Mouse (Mus musculus): ENCODE results near the gene Polg2. TPM values are rescaled to one million over a fixed set of nuclear protein-coding genes. Genes with fewer than 3 reads are reported as not detected.
"Not testable (repeated sequence)": the region's sequence is repeated elsewhere in the genome, so short reads cannot be mapped to it uniquely, and the experiment has no call there.

Polg2 gene
- polyA plus RNA-seq, 1 experiment from 2014 or later, result 10.1 TPM

DNA sequence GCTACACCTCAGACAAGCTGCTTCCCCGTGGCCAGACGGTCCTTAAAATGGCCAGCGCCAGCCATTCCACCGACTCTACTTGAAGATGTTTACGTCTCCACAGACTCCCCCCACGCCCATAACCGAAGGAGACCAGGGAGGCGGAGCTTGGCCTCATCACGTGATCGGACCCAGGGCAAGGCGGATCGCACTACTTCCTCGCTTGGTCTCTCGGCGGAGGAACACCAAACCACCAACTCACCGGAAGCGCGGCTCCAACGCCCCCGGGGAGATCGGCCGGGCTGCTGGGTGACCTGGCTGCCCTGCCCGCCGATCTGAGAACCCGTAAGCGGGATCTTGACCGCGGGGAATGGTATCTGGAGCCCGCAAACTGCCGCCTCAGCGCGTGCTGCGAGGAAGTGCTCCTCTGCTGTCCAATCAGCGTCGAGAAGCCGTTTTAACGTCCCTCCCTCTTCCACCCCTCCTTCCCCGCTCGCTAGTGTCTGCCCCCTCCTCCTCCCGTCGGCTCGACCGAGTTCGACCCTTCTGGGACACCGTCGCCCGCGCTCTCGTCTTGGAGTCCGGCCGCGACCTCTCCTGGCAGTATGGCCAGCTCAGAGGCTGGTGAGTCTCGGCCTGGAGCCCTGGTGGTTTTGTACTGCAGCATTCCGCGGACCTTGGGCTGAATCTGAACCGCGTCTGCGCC is 9.6 kb upstream of the Polg2 start, which contains the start of the genes Ddx5 and Cep95:
Ddx5 (minus strand) TSS at position 411 of the 685 bp plus-strand sequence.
Cep95 (plus strand) TSS at position 478 of the 685 bp plus-strand sequence.
- whole genome bisulfite sequencing, result under 1% methylated on average over 57 of the region's 58 CpGs
- H3K4me2 ChIP-seq, result peak within 1 kb of the TSS; percentile 69
- H3K4me1 ChIP-seq, result peaks cover 24% of the 10 kb centered on the region
- no peaks in the 10 kb centered on the region for H3K9me3 ChIP-seq
- peak within 1 kb of the TSS; percentile 71 for H3K4me3 ChIP-seq
- H3K36me3 ChIP-seq, result peaks cover 36% of the 10 kb centered on the region
- peak within 1 kb of the TSS; percentile 99 for H3K27ac ChIP-seq
- ATAC-seq (ENCODE audit: borderline replicate concordance, extremely low read depth, low FRiP score, low TSS enrichment), result peak; percentile 92
- no peaks in the 10 kb centered on the region for H3K27me3 ChIP-seq
- H3K9ac ChIP-seq, result peak within 1 kb of the TSS; percentile 92

- H3K27me3 ChIP-seq, result no peaks in the 10 kb centered on the region
- peak overlapping the region; percentile 71 for H3K4me3 ChIP-seq
- ATAC-seq (ENCODE audit: borderline replicate concordance, extremely low read depth, low FRiP score, low TSS enrichment), result peak; percentile 74
- H3K4me1 ChIP-seq, result peaks cover 31% of the 10 kb centered on the region
- H3K36me3 ChIP-seq, result peaks cover 39% of the 10 kb centered on the region
- WGBS, result under 1% methylated on average over 73 of the region's 79 CpGs
- peak overlapping the region; percentile 99 for H3K27ac ChIP-seq
- peak overlapping the region; percentile 92 for H3K9ac ChIP-seq
- peak overlapping the region; percentile 69; the same call in 1 of the 2 replicates for H3K4me2 ChIP-seq
- H3K9me3 ChIP-seq, result no peaks in the 10 kb centered on the region
Observed at GRCm38 (mm10) chr11:106788026-106788774, 8.9 kb upstream of the Polg2 start.

DNA sequence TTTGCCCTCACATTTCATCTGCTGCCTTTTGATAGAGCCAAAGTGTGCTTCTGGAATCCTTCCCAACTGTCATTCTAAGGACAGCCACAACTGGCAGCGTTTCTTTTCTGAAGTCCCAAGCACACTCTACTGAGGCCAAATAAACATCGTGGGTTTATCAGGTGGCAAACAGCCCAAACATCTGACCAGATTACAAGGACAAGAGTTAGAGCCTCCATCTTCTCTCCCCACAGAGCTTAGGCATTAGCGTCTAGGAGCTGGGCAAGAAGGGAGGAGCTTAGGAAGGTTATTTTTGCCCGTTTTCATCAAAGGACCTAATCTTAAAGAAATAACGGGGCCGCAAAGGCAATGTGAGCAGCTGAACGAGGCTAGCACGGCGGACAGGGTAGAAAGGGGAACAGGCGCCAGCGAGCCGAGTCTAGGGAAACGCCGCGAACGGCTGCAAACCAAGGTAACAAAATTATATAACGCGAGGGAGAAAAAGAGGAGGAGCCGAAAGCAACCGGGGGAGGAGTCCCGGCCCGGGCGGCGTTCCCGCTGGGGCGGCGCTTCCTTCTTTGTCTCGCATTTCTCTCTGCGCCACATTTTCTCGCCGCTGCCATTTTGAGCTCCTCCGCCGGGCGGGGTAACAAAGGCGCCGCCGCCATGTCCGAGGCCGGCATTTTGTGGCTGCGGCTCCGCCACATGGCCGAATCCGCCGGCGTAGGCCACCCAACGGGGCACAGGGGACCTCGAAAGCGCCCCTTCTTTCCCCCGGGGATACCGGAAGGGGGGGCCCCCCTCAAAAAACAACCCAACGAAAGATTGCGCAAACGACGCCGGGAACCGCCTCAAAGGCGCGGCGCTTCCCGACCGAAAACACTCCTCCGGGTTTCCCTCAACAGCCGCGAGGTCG is 8.0 kb upstream of the Polg2 start:
- Histone ChIP-seq H3K27ac (peak overlapping the region; percentile 99), H3K9me3 (no peaks in the 10 kb centered on the region), H3K27me3 (no peaks in the 10 kb centered on the region), H3K4me1 (peaks cover 37% of the 10 kb centered on the region), H3K4me3 (peak overlapping the region; percentile 71), H3K4me2 (peak overlapping the region; percentile 64), H3K9ac (peak overlapping the region; percentile 92), H3K36me3 (peaks cover 42% of the 10 kb centered on the region)
- WGBS, result 0% methylated on average over 65 of the region's 65 CpGs
- ATAC-seq (ENCODE audit: borderline replicate concordance, extremely low read depth, low FRiP score, low TSS enrichment), result peak; percentile 34; the same call in 1 of the 2 replicates

- 0 out of 2 replicates have a peak overlapping the region, but pooled peaks have one; percentile 64 for H3K4me2 ChIP-seq
- no peak overlapping the region for H3K4me3 ChIP-seq
- peaks cover 58% of the 10 kb centered on the region for H3K36me3 ChIP-seq
- H3K4me1 ChIP-seq, result peaks cover 31% of the 10 kb centered on the region
- no peak for ATAC-seq (ENCODE audit: borderline replicate concordance, extremely low read depth, low FRiP score, low TSS enrichment)
- no peaks in the 10 kb centered on the region for H3K27me3 ChIP-seq
- WGBS, result 64% methylated on average over 1 of the region's 1 CpGs
- no peak overlapping the region for H3K9ac ChIP-seq
- no peaks in the 10 kb centered on the region for H3K9me3 ChIP-seq
- H3K27ac ChIP-seq, result no peak overlapping the region
Observed at GRCm38 (mm10) chr11:106785043-106785442, 5.7 kb upstream of the Polg2 start.

- no peaks in the 10 kb centered on the region for H3K9me3 ChIP-seq
- H3K27ac ChIP-seq, result no peak overlapping the region
- WGBS, result 77% methylated on average over 2 of the region's 2 CpGs
- ATAC-seq (ENCODE audit: borderline replicate concordance, extremely low read depth, low FRiP score, low TSS enrichment), result no peak
- H3K36me3 ChIP-seq, result peaks cover 60% of the 10 kb centered on the region
- no peak overlapping the region for H3K4me3 ChIP-seq
- no peaks in the 10 kb centered on the region for H3K27me3 ChIP-seq
- H3K4me1 ChIP-seq, result peaks cover 31% of the 10 kb centered on the region
- no peak overlapping the region for H3K4me2 ChIP-seq
- H3K9ac ChIP-seq, result no peak overlapping the region
Observed at GRCm38 (mm10) chr11:106784476-106784875, 5.1 kb upstream of the Polg2 start.

GRCm38 (mm10) chr11:106782841-106783764 is 3.8 kb upstream of the Polg2 start:
- no peaks in the 10 kb centered on the region for H3K9me3 ChIP-seq
- peaks cover 60% of the 10 kb centered on the region for H3K36me3 ChIP-seq
- WGBS, result 79% methylated on average over 9 of the region's 9 CpGs
- H3K27ac ChIP-seq, result no peak overlapping the region
- H3K4me2 ChIP-seq, result no peak overlapping the region
- ATAC-seq (ENCODE audit: borderline replicate concordance, extremely low read depth, low FRiP score, low TSS enrichment), result no peak
- no peak overlapping the region for H3K4me3 ChIP-seq
- no peak overlapping the region for H3K9ac ChIP-seq
- peaks cover 33% of the 10 kb centered on the region for H3K4me1 ChIP-seq
- no peaks in the 10 kb centered on the region for H3K27me3 ChIP-seq

DNA sequence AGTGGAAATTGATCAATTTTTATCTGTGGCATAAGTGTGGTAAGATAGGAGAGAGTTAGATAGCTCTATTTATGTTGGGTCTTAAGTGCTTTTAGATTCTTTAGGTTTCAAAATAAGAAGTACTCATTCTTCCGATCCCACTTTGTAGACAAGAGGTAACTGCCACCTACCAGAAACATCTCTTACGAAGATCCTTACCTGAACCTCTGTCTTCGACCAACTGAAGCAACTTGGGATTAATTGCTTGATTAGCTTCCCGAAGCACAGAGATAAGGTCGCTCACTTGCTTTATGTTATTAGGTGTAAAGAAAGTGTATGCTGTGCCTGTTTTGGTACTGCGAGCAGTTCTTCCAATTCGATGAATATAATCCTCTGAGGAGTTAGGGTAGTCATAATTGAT is 2.9 kb upstream of the Polg2 start:
- WGBS, result 79% methylated on average over 7 of the region's 7 CpGs
- not testable (repeated sequence) for H3K27ac ChIP-seq; H3K4me3 ChIP-seq; H3K9ac ChIP-seq; H3K9me3 ChIP-seq; H3K27me3 ChIP-seq; ATAC-seq (ENCODE audit: borderline replicate concordance, extremely low read depth, low FRiP score, low TSS enrichment); H3K4me2 ChIP-seq
- peaks cover 42% of the 10 kb centered on the region for H3K4me1 ChIP-seq
- peaks cover 60% of the 10 kb centered on the region for H3K36me3 ChIP-seq

DNA sequence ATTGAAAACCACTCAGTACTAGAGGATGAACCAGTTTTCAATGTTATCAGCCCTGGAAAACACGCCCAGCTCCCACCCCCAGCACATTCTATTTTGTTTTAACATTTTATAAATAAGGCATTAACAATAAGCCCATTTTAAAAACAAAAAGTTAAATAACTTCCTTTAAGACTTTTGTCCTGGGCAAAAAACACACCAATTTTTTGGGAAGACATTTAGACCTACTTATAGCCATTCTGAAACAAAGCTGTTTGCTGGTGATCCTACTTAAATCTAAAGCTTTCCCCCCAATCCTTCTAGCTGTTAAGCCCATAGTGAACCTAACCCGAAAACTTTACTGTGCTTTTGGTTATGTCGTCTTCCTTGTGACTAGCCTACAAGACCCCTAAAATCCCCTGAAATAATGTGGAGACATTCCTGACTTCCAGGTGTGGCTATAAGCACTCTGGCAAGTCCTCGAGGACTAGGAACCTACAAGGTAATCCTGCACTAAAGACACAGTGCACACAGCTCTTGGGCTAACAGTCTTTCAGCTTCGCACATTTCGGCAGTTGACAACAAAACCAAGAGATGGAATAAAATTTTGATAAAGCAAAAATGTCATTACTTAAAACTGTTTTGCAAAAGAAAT is 1.4 kb upstream of the Polg2 start:
- Histone ChIP-seq H3K36me3 (peaks cover 60% of the 10 kb centered on the region), H3K9me3 (no peaks in the 10 kb centered on the region), H3K27ac (no peak overlapping the region), H3K9ac (no peak overlapping the region), H3K4me1 (peaks cover 34% of the 10 kb centered on the region), H3K27me3 (no peaks in the 10 kb centered on the region), H3K4me3 (no peak overlapping the region), H3K4me2 (no peak overlapping the region)
- 76% methylated on average over 6 of the region's 6 CpGs for WGBS
- no peak for ATAC-seq (ENCODE audit: borderline replicate concordance, extremely low read depth, low FRiP score, low TSS enrichment)

- 62% methylated on average over 4 of the region's 4 CpGs for WGBS
Observed at GRCm38 (mm10) chr11:106780089-106780425, 720 bp upstream of the Polg2 start.

DNA sequence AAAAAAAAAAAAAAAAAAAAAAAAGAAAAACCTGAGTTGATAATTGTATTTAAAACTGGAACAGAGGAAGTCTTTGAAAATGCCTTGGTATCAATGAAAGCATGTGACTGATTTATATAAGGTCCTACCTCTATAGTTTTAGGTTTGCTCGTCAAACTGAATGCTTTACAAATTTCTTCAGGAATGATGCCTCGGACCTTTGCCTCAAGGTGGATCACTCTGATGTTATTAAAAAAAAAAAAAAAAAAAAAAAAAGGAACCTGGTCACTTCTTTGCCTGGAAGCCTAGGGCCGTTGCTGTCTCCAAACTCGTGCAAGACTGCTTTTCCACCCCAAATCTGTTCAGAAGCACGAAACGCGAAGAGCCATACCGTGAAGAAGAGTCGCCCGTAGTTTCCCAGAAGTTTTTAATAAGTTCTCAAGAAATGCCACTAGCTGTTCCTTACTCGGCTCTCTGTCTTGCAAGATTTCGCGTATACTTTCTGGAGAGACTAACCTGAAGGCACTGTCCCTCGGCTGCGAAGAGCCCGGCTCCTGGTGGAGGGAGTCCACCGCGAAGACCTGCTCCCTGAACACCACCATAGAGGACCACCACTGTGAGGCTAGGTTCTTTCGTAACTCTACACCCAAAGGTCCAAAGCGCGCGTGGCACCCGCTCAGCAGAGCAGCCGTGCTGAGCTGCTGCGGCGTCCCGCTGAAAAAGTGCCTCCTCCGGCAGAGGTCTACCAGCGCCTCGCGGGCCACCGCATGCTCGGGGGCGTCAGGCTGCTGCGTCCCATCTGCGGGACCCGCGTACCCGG is 549 bp downstream of the Polg2 start:
- WGBS, result under 1% methylated on average over 39 of the region's 39 CpGs
- H3K27me3 ChIP-seq, result no peaks in the 10 kb centered on the region
- H3K9me3 ChIP-seq, result no peaks in the 10 kb centered on the region

More at GRCm38 (mm10) chr11:106780089-106780425, 720 bp upstream of the Polg2 start:
- ATAC-seq (ENCODE audit: borderline replicate concordance, extremely low read depth, low FRiP score, low TSS enrichment), result 0 out of 2 replicates have a peak, but pooled peaks have one; percentile 5
- Histone ChIP-seq H3K9me3 (no peaks in the 10 kb centered on the region), H3K4me1 (peaks cover 29% of the 10 kb centered on the region), H3K36me3 (peaks cover 60% of the 10 kb centered on the region), H3K4me2 (peak overlapping the region; percentile 68), H3K9ac (no peak overlapping the region; the same call in 1 of the 2 replicates), H3K27me3 (no peaks in the 10 kb centered on the region), H3K27ac (peak overlapping the region; percentile 93), H3K4me3 (peak overlapping the region; percentile 71; the same call in 1 of the 2 replicates)

More for the DNA sequence above, 549 bp downstream of the Polg2 start:
- Histone ChIP-seq H3K27ac (peak overlapping the region; percentile 93), H3K4me3 (peak overlapping the region; percentile 71), H3K4me2 (peak overlapping the region; percentile 68), H3K9ac (peak overlapping the region; percentile 85), H3K36me3 (peaks cover 58% of the 10 kb centered on the region), H3K4me1 (peaks cover 23% of the 10 kb centered on the region)
- ATAC-seq (ENCODE audit: borderline replicate concordance, extremely low read depth, low FRiP score, low TSS enrichment), result peak; percentile 87

Measured in lung, embryonic 15.5 days (tissue).